Mouse (Mus musculus): ENCODE measurements at regions not wholly inside any gene's neighbourhood (a gene's known extent, or its start where the extent isn't known, plus 50 kb on each side); places are given as distances from the start of the nearest gene placed in this dataset.
A peak's percentile ranks its signal among the peaks of the same experiment; 100 is the strongest.

GRCm38 (mm10) chr4:107736866-107737265 lies 52.8 kb upstream of the Dmrtb1 start:
- DNase-seq (ENCODE audit: extremely low spot score, low spot score): no peak

GRCm38 (mm10) chr4:107737907-107738306 lies 53.9 kb upstream of the Dmrtb1 start:
- peak; percentile 93 for DNase-seq (ENCODE audit: extremely low spot score, low spot score)

DNA sequence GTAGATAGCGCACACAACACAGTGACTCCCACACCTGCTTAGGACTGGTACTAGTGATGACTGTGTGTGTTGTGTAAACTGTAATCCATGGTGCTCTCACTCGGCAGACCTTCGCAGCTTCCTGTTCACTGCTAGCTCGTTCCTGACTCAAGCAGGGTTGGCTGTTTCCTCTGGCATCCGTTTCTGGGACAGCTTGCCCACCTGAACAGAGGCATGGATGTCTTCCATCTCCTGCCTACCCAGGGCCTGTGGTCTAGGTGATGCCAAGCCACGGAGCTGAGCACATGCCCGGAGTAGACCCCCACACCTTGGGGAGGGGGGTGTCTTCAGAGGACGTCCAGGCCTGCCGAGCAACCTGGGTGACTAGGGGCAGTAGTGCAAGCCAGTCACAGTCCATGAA lies 54.7 kb upstream of the Dmrtb1 start:
- DNase-seq (ENCODE audit: extremely low spot score, low spot score): no peak

GRCm38 (mm10) chr4:107739789-107740405 lies 55.9 kb upstream of the Dmrtb1 start:
- DNase-seq (ENCODE audit: extremely low spot score, low spot score): no peak

- DNase-seq (ENCODE audit: extremely low spot score, low spot score): no peak
Measured at GRCm38 (mm10) chr4:107743646-107744045, 58.4 kb upstream of the Lrp8 start.

GRCm38 (mm10) chr4:107746366-107746765 lies 55.7 kb upstream of the Lrp8 start:
- no peak for DNase-seq (ENCODE audit: extremely low spot score, low spot score)

GRCm38 (mm10) chr4:107746923-107747431 lies 55.1 kb upstream of the Lrp8 start:
- DNase-seq (ENCODE audit: extremely low spot score, low spot score): no peak

- no peak for DNase-seq (ENCODE audit: extremely low spot score, low spot score)
Measured at GRCm38 (mm10) chr4:107747454-107747853, 54.6 kb upstream of the Lrp8 start.

- DNase-seq (ENCODE audit: extremely low spot score, low spot score): no peak
Measured at GRCm38 (mm10) chr4:107747907-107748628, 54.0 kb upstream of the Lrp8 start.

DNA sequence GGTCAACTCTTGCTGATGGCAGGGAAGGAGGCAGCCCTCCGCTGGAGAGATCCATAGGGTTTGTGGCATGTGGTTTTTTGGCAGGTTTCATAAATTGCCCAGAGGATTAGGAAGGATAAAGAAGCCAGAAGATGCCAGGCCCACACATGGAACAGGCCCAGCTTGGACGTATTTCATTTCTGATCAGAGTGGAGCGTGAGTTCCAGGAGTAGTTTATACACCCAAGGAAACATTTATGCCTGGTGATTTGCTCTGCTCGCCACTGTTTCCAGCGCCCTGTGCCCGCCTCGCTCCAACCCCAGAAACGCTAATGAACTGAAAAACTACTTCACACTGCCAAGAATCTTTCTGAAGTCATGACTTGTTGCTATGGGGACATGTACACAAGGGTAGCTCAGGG lies 53.0 kb upstream of the Lrp8 start:
- DNase-seq (ENCODE audit: extremely low spot score, low spot score): no peak

DNA sequence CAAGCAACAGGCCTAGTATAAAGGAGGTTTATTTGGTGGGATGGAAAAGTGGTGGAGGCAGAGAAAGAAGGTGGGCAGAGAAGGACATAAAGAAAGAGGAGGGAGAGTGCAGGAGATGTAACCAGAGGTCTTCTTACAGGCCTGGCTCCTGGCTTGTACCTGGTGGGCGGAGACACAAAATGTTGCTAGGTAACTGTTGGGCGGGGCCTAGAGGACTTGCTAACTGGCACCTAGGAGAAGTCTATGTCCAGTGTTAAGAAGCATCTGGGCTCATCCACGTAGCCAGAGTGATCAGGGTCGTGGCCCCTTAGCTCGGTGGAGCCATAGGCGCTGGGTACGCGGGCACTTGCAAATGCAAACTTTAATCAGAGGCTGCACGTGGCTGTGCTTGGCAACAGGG lies 52.0 kb upstream of the Lrp8 start:
- DNase-seq (ENCODE audit: extremely low spot score, low spot score): no peak

All from neural tube, embryonic 10.5 days (tissue).